Mouse (Mus musculus) cerebellum, adult (tissue): ENCODE measurements around the gene Nrxn3.
A peak's percentile ranks its signal among the peaks of the same experiment; 100 is the strongest.

Experiments
- ATAC-seq: cut with Nextera tagmentation; 2 replicates; pipeline ENCODE4 v1.9.2; 2017; ENCODE audit warnings: mild to moderate bottlenecking, moderate library complexity, mixed read lengths; ENCODE audit not compliant: insufficient number of reproducible peaks, low FRiP score, low TSS enrichment

Nrxn3 gene

GRCm38 (mm10) chr12:89025180-89025579 lies 302.5 kb downstream of the Nrxn3 start:
- ATAC-seq = no peak

GRCm38 (mm10) chr12:89035984-89036618 lies 313.4 kb downstream of the Nrxn3 start:
- no peak for ATAC-seq

GRCm38 (mm10) chr12:89040151-89040550 lies 317.5 kb downstream of the Nrxn3 start:
- no peak for ATAC-seq

- ATAC-seq = no peak
Observed at GRCm38 (mm10) chr12:89041429-89042107, 318.9 kb downstream of the Nrxn3 start.

GRCm38 (mm10) chr12:89049279-89049678 lies 326.6 kb downstream of the Nrxn3 start:
- ATAC-seq = no peak

GRCm38 (mm10) chr12:89049686-89050085 lies 327.0 kb downstream of the Nrxn3 start:
- ATAC-seq = no peak

- no peak for ATAC-seq
Observed at GRCm38 (mm10) chr12:89072436-89072835, 349.8 kb downstream of the Nrxn3 start.

GRCm38 (mm10) chr12:89073167-89073743 lies 350.6 kb downstream of the Nrxn3 start:
- ATAC-seq = no peak

- no peak for ATAC-seq
Observed at GRCm38 (mm10) chr12:89074551-89075295, 352.0 kb downstream of the Nrxn3 start.

GRCm38 (mm10) chr12:89093806-89094479 lies 371.3 kb downstream of the Nrxn3 start:
- ATAC-seq = no peak

GRCm38 (mm10) chr12:89097561-89097960 lies 374.9 kb downstream of the Nrxn3 start:
- no peak for ATAC-seq

- ATAC-seq = peak; percentile 72
Observed at GRCm38 (mm10) chr12:89106029-89106733, 383.5 kb downstream of the Nrxn3 start.

GRCm38 (mm10) chr12:89106881-89107584 lies 384.4 kb downstream of the Nrxn3 start:
- ATAC-seq = no peak

- no peak for ATAC-seq
Observed at GRCm38 (mm10) chr12:89109779-89110335, 387.2 kb downstream of the Nrxn3 start.

GRCm38 (mm10) chr12:89128602-89129001 lies 405.9 kb downstream of the Nrxn3 start:
- ATAC-seq = no peak

- 0 out of 2 replicates have a peak, but pooled peaks have one; percentile 46 for ATAC-seq
Observed at GRCm38 (mm10) chr12:89129139-89129907, 406.6 kb downstream of the Nrxn3 start.

GRCm38 (mm10) chr12:89134333-89134732 lies 411.7 kb downstream of the Nrxn3 start:
- no peak for ATAC-seq

GRCm38 (mm10) chr12:89134774-89135307 lies 412.2 kb downstream of the Nrxn3 start:
- ATAC-seq = no peak
